Mouse (Mus musculus) lung, postnatal 10 days (tissue): ENCODE results near the gene Cep89.

Experiments used
- DNase-seq: peaks from one replicate; pipeline ENCODE4 v3.0.0; 2021

Cep89 gene

DNA sequence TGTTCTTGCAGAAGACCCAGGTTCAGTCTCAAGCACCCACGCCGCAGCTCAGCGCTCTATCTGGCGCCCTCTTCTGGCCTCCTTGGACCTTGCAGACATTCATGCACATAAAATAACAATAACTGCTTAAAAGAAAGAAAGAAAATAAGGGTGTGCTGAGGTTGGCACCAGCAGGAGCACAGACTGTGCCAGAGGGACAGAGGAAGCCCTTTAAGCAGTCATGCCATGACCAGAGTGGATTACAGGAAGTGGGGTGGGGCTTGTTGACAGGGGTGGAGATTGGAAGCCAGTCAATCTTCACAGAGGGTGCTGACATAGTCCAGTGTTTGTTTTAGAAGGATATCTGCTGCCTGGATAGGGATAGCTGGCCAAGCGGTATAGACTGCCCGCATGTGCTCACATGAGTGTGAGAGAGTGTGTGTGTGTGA, 10.3 kb upstream of the Cep89 start:
- DNase-seq, result peak; percentile 85

DNA sequence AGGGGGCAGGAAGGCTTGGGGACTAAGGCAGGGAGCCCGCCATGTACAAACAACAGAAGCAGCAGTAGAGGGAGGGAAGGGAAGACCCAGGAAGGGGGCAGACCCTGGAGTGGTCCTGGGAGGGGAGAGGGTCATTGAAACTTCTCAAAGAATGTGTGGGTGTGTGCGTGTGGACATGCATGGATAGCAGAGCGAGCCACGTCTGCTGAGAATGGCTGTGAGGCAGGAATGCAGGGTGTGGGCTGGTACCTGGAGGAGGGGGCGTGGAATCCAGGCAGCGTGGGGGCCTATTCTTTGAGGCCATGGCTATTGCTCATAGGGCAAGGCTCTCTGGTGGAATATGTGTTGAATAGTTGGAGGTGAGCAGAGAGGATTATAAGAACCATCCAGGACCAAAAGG, 8.1 kb upstream of the Cep89 start:
- DNase-seq, result no peak

DNA sequence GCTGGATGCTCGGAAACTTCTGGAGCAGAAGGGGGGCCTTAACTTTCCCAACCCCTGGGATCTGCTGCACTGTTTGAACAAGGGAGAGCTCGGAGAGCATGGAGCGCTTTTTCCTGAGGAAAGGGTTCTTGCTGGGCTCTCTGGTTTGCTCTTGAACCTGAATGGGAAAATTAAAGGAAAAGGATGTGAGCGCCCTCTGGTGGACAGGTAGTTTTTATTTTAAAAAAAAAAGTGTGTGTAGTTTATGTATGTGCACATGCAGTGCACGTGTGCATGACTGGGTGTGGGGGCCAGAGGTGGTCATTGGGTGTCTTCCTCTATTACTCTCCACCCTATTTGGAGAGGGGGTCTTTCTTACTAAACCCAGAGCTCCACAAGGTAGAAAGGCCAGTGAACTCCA, 3.9 kb upstream of the Cep89 start:
- DNase-seq, result peak; percentile 45

DNA sequence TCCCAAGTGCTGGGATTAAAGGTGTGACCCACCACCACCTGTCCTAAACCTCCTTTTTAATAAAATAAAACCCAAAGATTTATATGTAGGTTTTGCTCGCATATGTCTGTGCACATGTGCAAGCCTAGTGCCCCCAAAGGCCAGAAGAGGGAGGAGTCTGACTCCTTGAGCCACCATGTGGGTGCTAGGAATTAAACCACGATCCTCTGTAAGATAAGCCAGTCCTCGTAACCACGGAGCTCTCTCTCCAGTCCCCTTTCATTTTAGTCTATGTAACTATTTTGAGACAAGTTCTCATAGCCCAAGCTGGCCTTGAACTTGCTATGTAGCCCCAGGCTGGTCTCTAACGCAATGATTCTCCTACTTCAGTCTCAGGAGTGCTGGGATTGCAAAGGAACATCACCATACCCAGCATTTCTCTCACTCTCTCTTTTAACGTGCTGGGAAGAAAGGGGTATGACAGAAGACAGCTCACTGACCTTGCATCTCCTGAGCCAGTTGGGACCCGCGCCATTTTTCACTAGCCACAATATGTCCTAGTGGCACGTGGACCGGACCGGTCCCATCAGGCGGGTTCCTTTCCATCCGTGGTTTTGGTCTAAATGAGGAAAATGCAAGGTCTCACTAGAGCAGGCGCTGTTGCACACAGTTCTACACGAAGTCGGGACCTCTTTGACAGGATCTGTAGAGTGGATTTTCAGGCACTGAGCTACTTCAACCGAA, 940 bp upstream of the Cep89 start:
- no peak for DNase-seq

DNA sequence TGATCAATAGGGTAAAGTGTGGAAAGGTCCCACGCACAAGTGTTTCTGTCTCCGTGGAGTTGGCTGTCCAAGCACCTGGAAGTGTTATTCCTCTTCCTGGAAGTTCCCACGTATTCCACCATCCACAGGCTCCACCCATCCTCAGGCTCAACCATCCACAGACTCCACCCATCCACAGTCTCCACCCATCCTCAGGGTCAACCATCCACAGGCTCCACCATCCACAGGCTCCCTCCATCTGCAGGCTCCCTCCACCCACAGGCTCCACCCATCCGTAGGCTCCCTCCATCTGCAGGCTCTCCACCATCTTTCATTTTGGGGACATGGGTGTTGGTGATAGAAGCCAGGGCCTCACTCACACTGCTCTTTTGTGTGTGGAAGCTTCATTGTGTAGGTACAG, 4.3 kb downstream of the Cep89 start:
- no peak for DNase-seq

DNA sequence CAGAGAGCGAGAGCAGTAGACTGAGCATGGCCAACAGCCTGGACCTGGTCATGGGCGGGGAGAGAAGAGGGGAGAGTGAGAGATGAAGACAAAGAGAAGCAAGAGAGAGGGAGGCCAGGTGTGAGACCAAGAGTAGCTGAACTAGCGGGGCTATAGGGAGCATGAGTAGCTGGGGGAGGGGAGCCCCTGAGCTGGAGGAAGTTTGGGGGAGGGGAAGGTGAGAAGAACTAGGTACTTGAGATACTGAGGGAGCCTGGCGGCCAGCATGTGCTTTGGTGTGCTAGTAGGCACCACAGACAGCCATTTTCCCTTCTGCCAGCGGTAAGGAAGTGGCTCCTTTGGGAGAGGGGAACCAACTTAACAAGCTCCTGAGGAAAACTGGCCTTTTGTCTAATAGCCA, 18.4 kb downstream of the Cep89 start:
- no peak for DNase-seq

DNA sequence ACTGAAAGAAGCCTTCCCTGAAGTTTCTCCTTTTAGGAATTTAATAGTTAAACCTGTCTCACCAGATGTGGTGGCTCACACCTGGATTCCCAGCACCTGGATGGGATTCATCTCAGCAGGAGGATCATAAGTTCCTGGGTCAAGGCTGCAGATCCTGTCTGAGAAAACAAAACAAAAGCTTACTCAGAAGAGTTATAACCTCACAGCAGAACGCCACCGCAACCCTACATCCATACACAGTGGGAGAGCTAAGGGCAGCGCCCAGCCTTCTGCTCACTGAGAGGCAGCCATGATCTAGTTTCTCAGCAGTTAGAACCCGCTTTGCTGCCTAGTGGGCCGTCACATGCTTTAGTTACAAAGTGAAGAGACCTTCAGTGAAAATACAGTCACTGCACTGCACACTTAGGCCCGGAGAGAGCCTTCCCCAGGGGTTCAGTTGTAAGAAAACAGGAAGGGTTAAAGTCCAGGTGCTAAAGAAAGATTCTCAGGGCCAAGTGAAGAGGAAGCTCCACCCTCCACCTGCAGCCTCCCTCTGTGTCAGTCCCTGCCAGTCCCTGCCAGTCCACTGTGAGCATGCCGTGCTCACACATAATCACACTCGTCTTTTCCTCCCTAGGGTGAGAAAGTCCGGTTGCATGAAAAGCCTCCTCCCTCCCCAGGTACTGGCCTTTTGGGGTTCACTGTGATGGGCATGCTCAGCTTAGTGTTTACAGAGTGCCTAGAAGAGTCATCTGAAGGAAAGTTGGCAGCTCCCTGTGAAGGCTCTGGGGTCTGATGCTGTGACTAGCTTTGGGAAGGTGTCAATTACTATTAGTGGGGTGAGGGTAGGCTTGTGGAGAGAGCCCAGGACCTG, 19.2 kb downstream of the Cep89 start:
- no peak for DNase-seq

DNA sequence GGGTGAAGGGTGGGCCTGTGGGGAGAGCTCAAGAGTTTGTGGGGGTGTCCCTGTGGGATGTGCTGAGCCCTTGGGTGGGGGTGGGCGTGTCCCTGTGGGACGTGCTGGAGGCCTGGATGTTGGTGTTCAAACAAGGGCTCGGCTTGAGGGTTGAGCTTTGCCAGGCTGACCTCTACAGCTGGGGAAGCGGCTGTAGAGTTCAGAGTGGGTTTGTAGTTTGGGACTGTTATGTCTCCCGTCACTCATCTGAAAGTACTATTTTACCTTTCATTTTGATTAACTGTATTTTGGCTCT, 19.8 kb downstream of the Cep89 start:
- no peak for DNase-seq

DNA sequence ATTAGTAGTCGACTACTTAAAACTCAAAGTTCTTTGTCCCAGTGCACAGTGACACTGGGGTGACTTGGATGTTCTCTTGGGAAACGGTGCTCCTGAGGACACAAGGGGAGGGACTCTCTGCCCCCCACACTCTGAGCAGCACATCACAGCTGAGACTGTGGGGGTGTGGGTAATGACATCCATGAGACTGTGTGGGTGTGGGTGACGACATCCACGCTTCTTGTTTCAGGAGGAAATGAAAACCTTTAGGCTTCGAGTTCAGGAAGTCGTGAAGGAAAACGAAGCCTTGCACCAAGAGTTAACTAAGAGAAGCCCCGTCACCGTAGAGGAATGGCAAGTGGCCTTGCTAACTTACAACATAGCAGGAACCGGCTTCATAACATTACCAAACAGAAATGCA, 26.2 kb downstream of the Cep89 start:
- DNase-seq, result no peak

DNA sequence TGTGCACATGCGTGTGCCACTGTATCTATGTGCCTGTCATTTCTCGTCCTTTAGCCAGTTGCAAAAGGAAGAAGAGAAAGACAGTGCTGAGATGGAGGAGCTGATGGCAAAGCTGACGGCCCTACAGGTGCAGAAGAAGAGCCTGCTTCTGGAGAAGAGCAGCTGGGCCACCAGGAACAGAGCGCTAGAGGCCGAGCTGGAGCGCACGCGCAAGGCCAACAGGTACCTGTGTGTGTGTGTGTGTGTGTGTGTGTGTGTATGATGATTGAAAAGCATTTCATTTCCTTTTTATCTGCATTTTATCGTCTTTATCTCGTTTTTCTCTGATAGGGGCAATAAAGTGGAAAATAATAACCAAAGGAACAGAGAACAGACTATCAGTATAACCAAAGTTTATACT, 31.3 kb downstream of the Cep89 start:
- DNase-seq, result no peak

DNA sequence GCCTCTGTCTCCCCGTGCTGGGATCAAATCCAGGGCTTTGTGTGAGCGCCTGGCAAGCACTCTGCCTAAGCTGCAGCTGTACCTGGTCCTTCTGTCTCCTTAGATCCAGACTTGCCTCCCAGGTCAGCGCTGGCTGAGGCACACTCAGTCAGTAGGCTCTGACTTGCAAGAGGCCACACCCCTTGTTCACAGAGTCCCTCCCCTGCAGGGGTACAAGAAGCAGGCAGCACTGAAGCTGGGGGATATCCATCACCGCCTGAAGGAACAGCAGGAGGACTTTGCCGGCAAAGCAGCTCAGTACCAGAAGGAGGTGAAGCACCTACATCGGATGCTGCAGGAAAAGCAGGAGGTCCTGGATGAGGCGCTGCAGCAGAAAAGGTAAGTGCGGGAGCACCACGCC, 38.4 kb downstream of the Cep89 start:
- DNase-seq, result no peak

DNA sequence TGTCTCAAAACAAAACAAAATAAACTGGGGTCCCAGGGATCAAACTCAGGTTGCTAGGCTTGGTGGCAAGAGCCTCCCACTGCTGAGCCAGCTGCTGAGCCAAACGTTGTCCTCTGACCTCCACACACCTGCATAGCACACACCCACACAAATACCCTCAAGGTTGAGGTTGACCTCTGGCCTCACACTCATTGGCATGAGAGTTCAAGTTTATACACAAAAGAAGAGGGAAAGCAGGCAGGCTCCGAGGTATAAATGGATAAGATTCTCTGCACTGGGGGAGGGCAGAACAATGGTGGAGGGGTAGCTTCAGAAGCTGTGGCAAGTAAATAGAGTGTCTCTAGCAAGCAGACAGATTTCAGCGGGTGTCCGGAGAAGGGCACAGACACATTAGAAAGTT, 50.7 kb downstream of the Cep89 start:
- no peak for DNase-seq

DNA sequence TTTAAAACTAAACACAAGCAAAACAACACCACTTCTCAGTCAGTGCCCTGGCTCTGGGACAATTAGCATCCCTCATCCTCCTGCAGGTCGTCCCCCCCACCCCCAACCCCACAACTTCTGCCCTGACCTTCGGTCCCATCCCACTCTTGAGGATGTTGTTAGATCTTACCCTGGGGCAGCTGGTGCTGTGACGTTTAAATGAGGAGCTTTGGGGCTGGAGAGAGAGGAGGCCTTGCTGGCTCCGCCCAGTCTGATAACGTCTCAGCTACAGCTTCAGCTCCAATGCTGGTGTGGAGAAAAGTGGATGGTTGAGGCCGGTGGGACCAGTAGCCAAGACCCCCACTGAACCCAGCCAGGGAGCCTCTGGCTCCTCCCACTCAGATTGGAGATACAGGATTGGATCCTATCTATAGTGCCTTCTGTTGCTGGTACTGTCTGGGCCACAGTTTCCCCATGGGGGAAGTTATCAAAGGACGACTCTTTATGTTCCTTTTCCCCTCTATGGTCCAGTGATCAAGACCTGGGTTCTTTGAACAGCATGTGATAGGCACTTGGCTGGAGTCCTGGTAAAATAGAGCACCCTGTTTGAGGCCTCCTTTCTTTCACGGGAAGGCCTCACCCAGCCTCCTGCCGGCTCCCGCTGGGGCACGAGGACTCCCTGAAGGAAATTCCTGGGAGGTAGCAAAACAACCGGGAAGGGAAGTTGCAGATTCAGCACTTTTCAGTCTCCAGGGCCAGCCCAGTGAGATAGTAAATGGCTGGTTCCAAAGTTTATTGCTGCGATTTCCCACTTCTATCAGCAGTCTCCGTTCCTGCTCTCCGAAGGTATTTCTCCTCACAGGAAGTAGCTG, 51.4 kb downstream of the Cep89 start, which contains the start of gene Slc7a9:
Gene Slc7a9 (plus strand): TSS at position 801 of the 851 bp plus-strand sequence.
- no peak for DNase-seq

DNA sequence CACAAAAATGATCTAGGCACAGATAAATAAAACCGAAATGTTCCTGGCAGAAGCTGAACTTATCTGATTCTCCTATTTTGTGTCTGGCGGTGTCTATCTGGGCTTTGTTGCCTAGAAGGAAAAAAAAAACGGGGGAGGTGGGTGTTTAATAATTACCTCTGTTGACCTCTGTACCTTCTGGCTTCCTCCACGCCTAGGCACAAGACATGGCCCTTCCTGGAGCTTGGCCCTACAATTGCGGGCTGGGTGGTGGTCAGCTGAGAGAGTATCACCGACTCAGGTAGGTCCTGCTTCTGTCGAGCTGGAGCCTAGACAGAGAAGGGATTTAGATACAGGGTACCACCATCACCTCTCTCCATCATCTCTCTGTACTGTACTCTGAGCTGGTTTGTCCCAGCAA, 52.0 kb downstream of the Cep89 start:
- no peak for DNase-seq

DNA sequence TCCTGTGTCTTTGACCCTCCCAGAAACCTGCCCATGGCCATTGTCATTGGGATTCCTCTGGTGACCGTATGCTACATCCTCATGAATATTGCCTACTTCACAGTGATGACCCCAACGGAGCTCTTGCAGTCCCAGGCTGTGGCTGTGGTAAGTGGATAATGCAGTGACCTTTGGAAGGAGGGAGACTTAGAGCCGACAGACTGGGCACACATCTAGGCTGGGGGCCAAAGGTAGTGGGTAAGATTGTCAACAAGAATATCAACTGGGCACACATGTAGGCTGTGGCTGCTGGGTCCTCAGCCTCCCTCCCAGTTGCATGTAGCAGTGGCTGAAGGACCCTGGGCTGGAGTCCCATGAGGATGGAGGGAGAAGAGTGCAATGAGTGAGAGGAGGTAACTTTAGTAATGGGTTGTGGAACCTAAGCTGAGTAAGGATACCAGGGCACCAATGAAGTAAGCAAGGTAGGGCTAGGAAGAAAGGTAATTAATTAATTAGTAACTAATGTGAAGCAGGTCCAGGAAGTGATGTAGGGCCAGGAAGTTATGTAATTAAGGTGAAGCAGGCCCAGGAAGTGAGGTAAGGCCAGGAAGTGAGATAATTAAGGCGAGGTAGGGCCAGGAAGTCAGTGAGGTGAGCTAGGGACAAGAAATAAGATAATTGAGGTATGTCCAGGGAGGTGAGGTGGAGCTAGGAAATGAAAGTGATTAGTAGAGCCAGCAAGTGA, 59.4 kb downstream of the Cep89 start:
- no peak for DNase-seq

DNA sequence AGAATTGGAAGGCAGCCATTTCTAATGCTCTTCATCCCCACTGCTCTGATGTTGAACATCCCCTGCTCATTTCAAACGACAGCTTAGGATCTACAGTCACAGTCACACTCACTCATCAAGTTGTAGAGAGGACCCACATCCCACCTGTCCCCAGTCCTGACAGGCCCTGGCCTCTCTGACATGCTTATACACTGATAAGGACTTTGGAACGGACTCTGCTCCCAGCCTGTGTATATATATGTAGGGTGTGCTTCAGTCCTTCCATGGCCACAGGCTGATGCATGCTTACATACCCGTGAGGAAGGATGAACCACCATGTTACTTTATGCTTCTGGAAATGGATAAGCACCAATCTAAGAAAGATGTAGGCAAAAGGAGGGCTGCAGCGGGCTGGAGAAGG, 64.1 kb downstream of the Cep89 start:
- DNase-seq, result no peak

DNA sequence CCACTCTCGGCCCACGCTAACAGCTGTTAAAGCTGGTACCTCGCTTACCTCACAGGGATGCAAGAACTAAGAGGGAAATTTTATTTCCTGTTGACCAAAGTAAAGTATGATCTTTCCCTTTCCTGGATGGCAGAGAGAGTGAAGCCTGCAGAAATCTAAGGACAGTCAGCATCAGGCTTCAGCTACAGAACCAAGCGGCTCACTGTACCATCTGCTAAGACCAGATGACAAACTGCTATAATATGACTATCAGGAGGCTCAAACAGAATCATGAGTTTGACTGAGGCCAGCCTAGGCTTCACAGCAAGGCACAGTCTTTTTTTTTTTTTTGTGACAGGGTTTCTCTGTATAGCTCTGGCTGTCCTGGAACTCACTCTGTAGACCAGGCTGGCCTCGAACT, 68.2 kb downstream of the Cep89 start:
- no peak for DNase-seq

DNA sequence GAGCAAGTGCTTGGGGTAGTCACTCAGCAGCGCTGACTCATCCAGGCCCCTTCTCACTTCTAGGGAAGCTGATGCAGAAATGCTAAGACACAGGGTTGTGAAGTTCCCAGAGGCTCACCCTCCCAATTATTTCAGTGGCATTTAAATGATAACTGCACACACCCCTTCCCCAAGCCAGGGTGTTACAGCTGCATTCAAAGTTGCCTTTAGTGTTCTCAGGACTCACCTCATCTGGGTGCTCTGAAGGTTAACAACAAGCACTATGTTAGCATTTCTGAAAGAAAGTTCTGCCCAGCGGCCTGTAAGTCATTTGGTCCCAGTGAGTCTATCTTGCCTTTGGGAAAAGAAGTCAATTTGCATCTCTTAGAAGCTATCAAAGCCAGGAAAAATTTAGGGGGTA, 71.0 kb downstream of the Cep89 start:
- no peak for DNase-seq

DNA sequence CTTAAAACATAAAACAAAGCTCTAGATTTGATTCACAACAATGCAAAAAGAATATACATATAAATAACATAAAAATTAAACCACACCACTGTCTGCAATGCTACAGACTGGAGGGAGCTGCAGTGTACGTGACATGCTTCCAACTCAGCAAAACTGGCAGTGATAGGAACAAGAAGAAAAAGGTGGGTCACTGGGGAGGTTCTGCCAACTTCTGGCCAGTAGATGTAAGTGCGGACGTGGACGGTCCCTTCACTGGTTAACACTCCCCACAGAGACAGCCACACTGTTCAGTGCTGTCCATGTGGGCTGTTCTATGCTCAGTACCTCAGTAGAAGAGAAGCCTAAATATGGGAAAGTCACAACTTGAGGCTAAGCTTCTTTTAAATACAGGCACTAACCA, 74.0 kb downstream of the Cep89 start:
- DNase-seq, result no peak

DNA sequence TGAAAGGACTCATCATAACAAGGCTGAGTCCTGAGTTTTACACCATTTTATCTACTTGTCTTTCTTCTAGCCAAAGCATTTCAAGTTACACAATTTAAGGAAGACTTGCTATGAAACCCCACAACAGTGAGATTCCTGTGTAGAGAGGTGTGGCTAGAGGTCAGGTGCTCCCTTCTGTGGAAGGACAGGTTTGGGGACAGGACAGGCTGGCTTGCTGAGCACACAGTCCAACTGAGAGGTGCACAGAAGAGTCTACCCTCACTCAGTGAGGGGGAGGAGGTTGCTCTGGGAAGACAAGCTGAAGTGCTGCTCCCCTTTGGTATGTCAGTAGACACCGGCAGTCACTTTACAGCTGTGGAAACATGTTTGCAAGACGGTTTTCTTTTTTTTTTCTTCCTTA, 79.6 kb downstream of the Cep89 start:
- no peak for DNase-seq

DNA sequence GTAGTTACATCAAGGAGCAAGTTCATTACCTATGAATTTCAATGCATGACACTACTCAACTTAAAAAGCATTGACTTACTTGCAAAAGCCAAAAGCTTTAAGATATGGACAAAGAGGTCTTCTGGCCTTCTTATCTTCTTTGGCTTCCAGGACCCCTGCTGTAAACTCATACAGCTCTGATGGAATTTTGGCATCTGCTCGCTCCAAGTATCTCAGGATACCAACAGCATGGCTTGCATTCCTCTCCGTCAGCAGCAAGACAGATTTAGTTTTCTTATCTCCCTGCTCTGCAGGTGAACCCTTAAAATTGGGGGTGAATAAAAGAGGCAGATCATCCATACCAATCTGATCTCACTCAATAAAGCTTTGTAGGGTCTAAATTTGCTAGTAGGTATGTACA, 88.3 kb downstream of the Cep89 start:
- DNase-seq, result no peak

DNA sequence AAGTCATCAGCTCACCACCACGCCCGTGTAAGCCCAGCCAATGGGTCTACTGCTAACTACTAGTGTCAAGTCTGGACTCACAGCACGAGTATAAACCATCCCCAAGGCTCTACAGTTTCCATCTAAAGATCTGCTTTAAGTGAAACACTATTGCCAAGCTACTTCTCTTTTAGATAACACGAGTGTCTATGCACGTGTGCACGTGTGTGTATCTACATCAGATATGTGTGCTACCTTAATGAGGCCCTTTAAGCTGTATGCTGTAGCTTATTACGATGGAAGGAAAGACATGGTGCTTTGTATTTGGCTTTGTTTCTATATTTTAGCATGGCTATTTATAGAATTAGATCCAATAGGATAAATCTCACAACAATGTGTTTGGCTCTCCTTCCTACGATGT, 89.7 kb downstream of the Cep89 start:
- no peak for DNase-seq
